Mouse (Mus musculus): Measurements from ENCODE around the gene Tusc2.

DNA sequence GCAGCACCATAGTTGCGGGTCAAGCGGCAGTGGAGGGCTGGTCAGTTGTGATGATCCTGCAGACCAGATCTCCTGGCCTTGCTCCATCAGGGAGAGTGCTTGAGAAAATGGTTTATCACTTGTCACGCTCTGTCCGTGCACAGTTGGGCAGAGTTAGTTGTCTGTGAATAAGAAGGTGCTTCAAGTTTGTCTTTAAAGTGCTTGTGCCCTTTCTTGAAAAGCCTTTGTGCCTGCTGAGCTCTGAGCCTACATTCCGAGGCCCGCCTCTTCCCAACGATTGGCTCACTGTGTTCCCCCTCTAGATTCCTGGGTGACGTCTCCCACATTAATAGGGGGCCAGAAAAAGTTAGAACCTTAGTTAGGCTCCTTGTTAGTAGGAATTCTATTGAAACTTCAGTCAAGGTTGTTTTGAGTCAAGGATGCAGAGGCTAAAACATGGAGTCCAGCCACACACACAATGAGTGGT, 11.1 kb upstream of the Tusc2 start:
- TF ChIP-seq POLR2A (IDR thresholded peaks at IDR 0.05; ENCODE audit: borderline replicate concordance, low read depth, low read length) (no peak), CTCF (IDR thresholded peaks at IDR 0.05; ENCODE audit: low read depth, low read length) (no peak)
